ENCODE assay signal across 19 mouse cellular contexts in genomic region chr3:52060886-52061285, GRCm38 (mm10). TPM values are rescaled to one million over a fixed set of nuclear protein-coding genes. Genes with fewer than 3 reads are reported as not detected.
DNase-seq lines count a peak whose midpoint lies in the region; ATAC-seq and TF ChIP-seq lines count a peak whose summit lies in the region.
"Had no signal": no experiment of that assay in that cellular context is flagged by ENCODE, and none has a peak within 500 bp of the region (broad histone marks: within the 10 kb centered on the region; RNA-seq: fewer than 3 reads in every experiment).

No protein-coding gene starts in this region.

- no peak for DNase-seq in hindbrain, embryonic 14.5 days (ENCODE audit: low spot score)
- peak; percentile 97 for DNase-seq in 3T3-L1 (ENCODE audit: low read depth, low spot score)
- peak; percentile 61 for DNase-seq in Muller cell, postnatal 12 days (ENCODE audit: inconsistent ontology term)
- DNase-seq in heart, adult 18-20 months = no peak
- no peak for DNase-seq in embryo, embryonic 11 days
- DNase-seq: adrenal gland, postnatal 10 days; B cell, adult 2 months; cerebellum, adult 11-12 months; cerebellum, adult 9-11 months; cerebellum, postnatal 36 days; forebrain, postnatal 0 days; gastrocnemius, postnatal 14 days; kidney, adult 11 months had no signal

- no peak for ATAC-seq in hindbrain, embryonic 13.5 days (ENCODE audit: low FRiP score)
- no peak for ATAC-seq in hindbrain, embryonic 14.5 days (ENCODE audit: low FRiP score)
- ATAC-seq: forebrain, postnatal 0 days had no signal

- H3ac ChIP-seq in myocyte (ENCODE audit: control insufficient read depth, insufficient read length) = no peak overlapping the region

- H3K27ac ChIP-seq in hindbrain, embryonic 13.5 days = peak overlapping the region; percentile 80; the same call in 1 of the 2 replicates
- no peak overlapping the region for H3K27ac ChIP-seq in hindbrain, embryonic 14.5 days
- H3K27ac ChIP-seq: embryonic facial prominence, embryonic 15.5 days; hindbrain, postnatal 0 days had no signal

- H3K27me3 ChIP-seq in hindbrain, embryonic 13.5 days = no peaks in the 10 kb centered on the region
- H3K27me3 ChIP-seq in hindbrain, embryonic 14.5 days (ENCODE audit: control insufficient read depth, insufficient read depth, low read length) = no peaks in the 10 kb centered on the region
- H3K27me3 ChIP-seq in myocyte (ENCODE audit: control insufficient read depth, insufficient read depth, insufficient read length) = no peaks in the 10 kb centered on the region
- H3K27me3 ChIP-seq: embryonic facial prominence, embryonic 15.5 days; heart, embryonic 12.5 days had no signal

- no peak overlapping the region for H3K4me2 ChIP-seq in hindbrain, embryonic 13.5 days
- no peak overlapping the region for H3K4me2 ChIP-seq in hindbrain, embryonic 14.5 days (replicated peaks)
- H3K4me2 ChIP-seq in myocyte (ENCODE audit: low read depth) = peak overlapping the region; percentile 70
- H3K4me2 ChIP-seq: embryonic facial prominence, embryonic 15.5 days; heart, embryonic 12.5 days had no signal

- TF ChIP-seq POLR2A in myocyte (IDR thresholded peaks at IDR 0.05; ENCODE audit: insufficient read length, low read depth) = no peak

- no peaks in the 10 kb centered on the region for H3K9me3 ChIP-seq in hindbrain, embryonic 13.5 days
- no peaks in the 10 kb centered on the region for H3K9me3 ChIP-seq in hindbrain, embryonic 14.5 days (ENCODE audit: control insufficient read depth, low read length)
- H3K9me3 ChIP-seq: embryonic facial prominence, embryonic 15.5 days; heart, embryonic 12.5 days had no signal

- H3K4me1 ChIP-seq in hindbrain, embryonic 13.5 days (replicated peaks) = peaks cover 24% of the 10 kb centered on the region
- H3K4me1 ChIP-seq in hindbrain, embryonic 14.5 days (replicated peaks; ENCODE audit: control insufficient read depth, insufficient read depth, low read length) = peaks cover 16% of the 10 kb centered on the region
- H3K4me1 ChIP-seq: embryonic facial prominence, embryonic 15.5 days had no signal

- peaks cover 35% of the 10 kb centered on the region for H3K79me2 ChIP-seq in myocyte (ENCODE audit: control insufficient read depth, insufficient read depth)

- no peak overlapping the region for H3K9ac ChIP-seq in hindbrain, embryonic 13.5 days
- H3K9ac ChIP-seq in hindbrain, embryonic 14.5 days = no peak overlapping the region
- H3K9ac ChIP-seq: embryonic facial prominence, embryonic 15.5 days; forebrain, postnatal 0 days; heart, embryonic 12.5 days had no signal

- no peaks in the 10 kb centered on the region for H3K36me3 ChIP-seq in hindbrain, embryonic 13.5 days
- no peaks in the 10 kb centered on the region for H3K36me3 ChIP-seq in hindbrain, embryonic 14.5 days (replicated peaks; ENCODE audit: control insufficient read depth, insufficient read depth)
- no peaks in the 10 kb centered on the region for H3K36me3 ChIP-seq in myocyte (ENCODE audit: control insufficient read depth, insufficient read depth)
- H3K36me3 ChIP-seq: embryonic facial prominence, embryonic 15.5 days; heart, embryonic 12.5 days had no signal

- 93% methylated on average over 7 of the region's 7 CpGs for WGBS in hindbrain, embryonic 13.5 days
- 97% methylated on average over 7 of the region's 7 CpGs for WGBS in hindbrain, embryonic 14.5 days

- H3K4me3 ChIP-seq in hindbrain, embryonic 13.5 days = no peak overlapping the region
- no peak overlapping the region for H3K4me3 ChIP-seq in hindbrain, embryonic 14.5 days (replicated peaks; ENCODE audit: low read length)
- H3K4me3 ChIP-seq in myocyte = no peak overlapping the region
- H3K4me3 ChIP-seq: embryonic facial prominence, embryonic 15.5 days; erythroblast, embryonic 14.5 days; heart, embryonic 12.5 days had no signal

TF ChIP-seq in myocyte, 11 proteins besides CTCF, POLR2A, EP300 and RAD21:
- TF ChIP-seq MYOD1 (IDR thresholded peaks at IDR 0.05; ENCODE audit: control insufficient read depth in 1 of 3, insufficient read length in 2 of 3, low read depth in 2 of 3) (peak; percentile 42 to 97 (median 92)), USF1 (IDR thresholded peaks at IDR 0.05; ENCODE audit: low read depth) (no peak), REST (IDR thresholded peaks at IDR 0.05; ENCODE audit: insufficient read depth, insufficient read length) (no peak), POLR2AphosphoS2 (IDR thresholded peaks at IDR 0.05; ENCODE audit: insufficient read length, low read depth) (no peak), TCF3 (IDR thresholded peaks at IDR 0.05; ENCODE audit: insufficient read length, low read depth) (peak; percentile 48), MYOG (IDR thresholded peaks at IDR 0.05; ENCODE audit: control insufficient read depth in 1 of 3, insufficient read depth in 1 of 3, insufficient read length in 2 of 3, low read depth in 2 of 3) (peak in 1 of 3 experiments; percentile 42), CEBPB (IDR thresholded peaks at IDR 0.05; ENCODE audit: insufficient read depth, poor library complexity, severe bottlenecking) (no peak), TCF12 (IDR thresholded peaks at IDR 0.05; ENCODE audit: insufficient read depth, poor library complexity, severe bottlenecking) (peak; percentile 74), MAX (IDR thresholded peaks at IDR 0.05; ENCODE audit: low read depth) (no peak), SRF (IDR thresholded peaks at IDR 0.05; ENCODE audit: control insufficient read depth, insufficient read length, low read depth) (no peak)
TF ChIP-seq in myocyte: peak in this region for 4.

RNA-seq across cellular contexts. Expression of gene Maml3, which starts 44.0 kb away (rescaled TPM):
- polyA plus RNA-seq in hindbrain, embryonic 13.5 days (2015; fragmentation: Nextera tagmentation; extraction: Ambion mirVana) = 8.2 TPM in 2 replicates
- 6.6 and 8.0 TPM in 2 replicates for polyA plus RNA-seq in hindbrain, embryonic 14.5 days (2014; fragmentation: Nextera tagmentation; extraction: Ambion mirVana)
- 3.1 TPM for polyA plus RNA-seq in myocyte (2012; fragmentation: generic; extraction: Trizol)
- total RNA-seq in heart, adult 18-20 months (2021) = 1 to 10 TPM; 2.3 to 2.9 TPM

Comparison
In these comparisons a context has a peak if more than half of its experiments do, and no peak if none do; other contexts are left out.
1. DNase-seq: peak in 3T3-L1 (single experiment) and Muller cell, postnatal 12 days (single experiment); none in hindbrain, embryonic 14.5 days (single experiment), heart, adult 18-20 months (0 of 2) and embryo, embryonic 11 days (single experiment).